Mouse (Mus musculus): Measurements from ENCODE around the gene Echdc3.

- TF ChIP-seq CTCF (IDR thresholded peaks at IDR 0.05; ENCODE audit: low read depth, low read length): no peak
- TF ChIP-seq POLR2A (IDR thresholded peaks at IDR 0.05; ENCODE audit: borderline replicate concordance, low read depth, low read length): no peak
These were observed 3.1 kb downstream of the Echdc3 start for GRCm38 (mm10) chr2:6209746-6210145.
